Mouse (Mus musculus) ES-CJ7 (cell line): Measurements from ENCODE around the gene Kazald1.

Experiments used
- DNase-seq: peaks from one replicate; pipeline ENCODE4 v3.0.0; 2011; ENCODE audit warnings: low read depth, low spot score

Gene Kazald1

GRCm38 (mm10) chr19:45048644-45049365, 26.2 kb upstream of the Kazald1 start:
- DNase-seq, result no peak

DNA sequence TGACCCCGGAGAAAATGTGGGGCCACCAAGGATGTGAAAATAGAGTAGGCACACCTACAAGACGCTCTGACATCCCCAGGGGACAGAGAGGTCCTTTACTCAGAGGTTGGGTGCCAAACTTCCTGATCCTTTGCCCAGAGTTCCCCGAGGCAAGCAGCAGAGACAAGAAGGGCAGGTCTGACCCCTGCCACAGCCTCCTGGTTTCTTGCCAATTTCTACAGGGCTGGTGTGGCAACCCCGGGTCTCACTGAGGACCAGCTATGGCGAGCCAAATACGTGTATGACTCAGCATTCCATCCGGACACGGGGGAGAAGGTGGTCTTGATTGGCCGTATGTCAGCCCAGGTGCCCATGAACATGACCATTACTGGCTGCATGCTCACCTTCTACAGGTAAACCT, 25.5 kb upstream of the Kazald1 start:
- no peak for DNase-seq

DNA sequence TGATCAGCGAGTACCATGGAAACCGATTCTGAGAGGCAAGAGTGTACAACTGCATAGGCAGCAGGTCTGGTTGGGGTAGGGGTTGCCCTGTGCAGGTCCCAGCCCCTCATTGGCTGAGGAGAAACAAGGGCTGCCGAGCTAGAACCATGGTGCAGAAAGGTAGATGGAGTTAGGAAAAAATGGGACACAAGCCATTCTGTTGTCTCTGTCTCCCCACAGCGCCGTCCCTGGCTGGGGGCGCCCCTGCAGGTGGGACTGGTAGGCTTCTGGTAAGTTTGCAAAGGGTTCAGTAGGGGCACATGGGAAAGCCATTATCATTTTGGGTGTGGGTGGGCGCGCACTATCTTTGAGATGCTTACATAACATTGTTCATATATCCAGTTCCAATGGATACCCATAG, 21.6 kb upstream of the Kazald1 start:
- no peak for DNase-seq

DNA sequence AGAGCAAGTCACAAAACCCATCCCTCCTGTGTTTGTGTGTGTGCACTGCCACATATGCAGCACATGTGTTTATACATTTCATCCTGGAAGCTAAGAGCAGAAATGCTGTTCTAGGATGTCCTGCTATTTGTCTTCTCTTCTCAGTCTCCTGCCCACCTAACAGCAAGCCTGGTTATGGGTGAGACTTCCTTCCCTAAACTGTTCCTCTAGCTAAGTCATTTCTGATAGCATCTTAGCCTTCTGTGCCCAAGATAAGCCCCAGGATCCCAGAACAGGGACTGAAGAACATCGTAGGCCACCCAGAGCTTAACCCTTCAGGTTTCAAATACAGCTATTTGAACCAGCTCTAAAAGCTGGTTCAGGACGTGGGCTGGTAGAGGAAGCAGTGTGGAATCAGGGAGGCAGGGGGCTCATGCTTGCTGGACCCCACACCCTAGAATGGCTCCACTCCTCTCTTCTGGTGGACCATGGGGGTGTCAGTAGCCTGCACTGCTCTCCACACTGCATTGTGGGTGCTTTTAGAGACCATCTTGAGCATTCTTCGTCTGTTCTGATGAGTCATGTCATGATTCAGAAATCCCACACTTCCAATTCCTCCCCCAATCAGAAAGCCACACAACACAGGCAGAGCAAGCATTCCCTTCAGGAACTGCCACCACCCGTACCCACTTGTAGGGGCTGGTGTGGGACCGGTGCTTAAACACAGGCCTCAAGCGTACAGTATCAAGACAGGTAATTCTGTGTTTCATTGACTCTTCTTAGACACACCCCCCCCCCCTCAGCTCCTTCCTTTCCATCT, 19.9 kb upstream of the Kazald1 start:
- no peak for DNase-seq

GRCm38 (mm10) chr19:45056364-45056763, 18.7 kb upstream of the Kazald1 start:
- DNase-seq, result peak; percentile 63

- no peak for DNase-seq
These were observed 17.9 kb upstream of the Kazald1 start for GRCm38 (mm10) chr19:45056908-45057698.

DNA sequence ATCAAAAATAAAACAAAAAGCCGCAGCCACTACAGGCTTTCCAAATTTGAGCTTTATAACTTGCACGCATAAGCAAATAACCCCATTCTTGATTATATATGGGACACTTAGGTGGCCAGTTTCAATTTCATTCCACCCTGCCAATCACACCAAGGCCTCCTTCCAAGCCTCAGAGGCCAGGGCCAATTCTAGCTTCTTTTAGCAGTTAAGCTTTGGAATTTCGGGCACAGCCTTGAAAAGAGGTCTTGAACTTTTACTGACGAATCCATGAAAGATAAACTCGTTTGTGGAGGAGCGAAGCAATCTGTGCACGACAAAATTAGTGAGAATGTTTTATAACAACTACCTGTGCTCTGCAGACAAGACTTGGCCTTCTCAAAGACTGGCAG, 17.3 kb upstream of the Kazald1 start:
- DNase-seq, result no peak

DNA sequence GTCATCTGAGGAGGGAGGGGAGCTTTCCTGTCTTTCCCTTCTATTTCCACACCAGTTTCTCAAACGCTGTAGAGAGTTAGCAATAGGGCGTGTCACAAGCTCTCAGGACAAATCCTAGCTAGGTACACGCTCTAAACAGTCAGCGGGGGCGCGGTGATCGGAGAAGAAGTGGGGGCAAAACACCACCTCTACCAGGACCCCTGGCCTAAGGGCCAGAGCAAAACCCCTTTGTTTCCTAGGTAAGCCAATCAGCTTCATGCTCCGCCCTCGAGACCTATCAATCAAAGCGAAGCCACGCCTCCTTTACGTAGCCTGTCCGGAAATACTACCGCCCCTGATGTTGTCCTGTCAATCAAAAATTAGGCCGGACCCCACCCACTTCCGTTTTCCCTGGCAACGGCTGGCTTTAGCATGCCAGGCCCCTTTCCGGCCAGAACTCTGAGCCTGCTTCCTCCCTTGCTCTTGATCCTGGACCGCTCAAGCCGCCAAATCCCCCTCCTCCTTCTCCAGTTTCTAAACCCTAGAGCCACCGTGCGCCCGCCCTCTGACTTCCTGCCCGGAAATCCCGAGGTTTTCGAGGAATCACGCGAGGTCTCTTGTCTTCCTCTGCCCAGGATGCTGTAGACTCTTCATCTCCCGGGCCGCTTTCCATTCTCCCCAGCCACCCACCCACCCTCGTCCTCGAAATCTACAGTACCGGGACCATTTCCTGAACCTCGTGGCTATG, 16.8 kb upstream of the Kazald1 start:
- DNase-seq, result peak; percentile 97

DNA sequence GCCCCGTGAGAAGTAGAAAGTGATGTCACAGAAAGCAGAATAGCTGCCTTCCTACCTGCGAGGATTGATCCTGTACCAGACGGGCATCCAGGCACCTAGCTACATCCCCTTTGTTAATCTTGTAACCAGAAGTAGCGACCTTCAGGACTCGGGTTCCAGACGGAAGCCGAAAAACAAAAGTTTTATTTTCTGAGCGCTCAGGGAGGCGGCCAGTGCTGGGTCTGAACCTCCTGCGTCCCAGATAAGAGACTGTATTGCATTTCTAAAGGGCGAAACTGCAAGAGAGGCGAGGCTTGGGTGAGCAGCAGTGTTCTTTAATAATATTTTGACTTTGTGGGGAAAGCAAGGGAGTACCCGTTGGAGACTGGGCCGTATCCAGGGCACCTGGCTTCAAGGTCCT, 16.2 kb upstream of the Kazald1 start:
- no peak for DNase-seq

DNA sequence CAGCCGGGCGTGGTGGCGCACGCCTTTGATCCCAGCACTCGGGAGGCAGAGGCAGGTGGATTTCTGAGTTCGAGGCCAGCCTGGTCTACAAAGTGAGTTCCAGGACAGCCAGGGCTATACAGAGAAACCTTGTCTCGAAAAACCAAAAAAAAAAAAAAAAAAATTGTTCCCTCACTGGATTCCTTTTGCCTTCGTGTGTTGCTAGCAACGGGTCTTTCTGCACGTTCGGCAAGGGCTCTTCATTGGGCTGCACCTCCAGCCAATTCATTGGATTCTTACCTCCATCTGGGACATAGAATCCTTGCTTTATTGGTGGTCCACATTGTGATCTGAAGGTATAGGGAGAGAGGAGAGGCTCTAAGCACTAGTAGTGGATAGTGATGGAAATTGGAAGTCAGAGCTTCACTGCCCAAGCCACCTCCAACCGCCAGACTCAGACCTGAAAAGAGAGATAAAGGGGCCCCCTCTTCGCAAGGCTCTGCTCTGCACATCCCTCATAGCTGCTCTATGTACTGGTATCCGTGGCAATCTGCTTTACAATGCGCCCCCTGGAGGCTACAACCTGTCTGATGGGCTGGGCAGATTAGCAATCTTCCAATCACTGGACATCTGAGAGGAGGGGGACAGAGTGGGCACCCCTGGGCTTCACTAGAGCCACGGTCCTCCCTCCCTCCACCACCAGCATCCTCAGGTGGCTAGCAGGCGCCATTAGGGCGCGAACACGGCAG, 11.3 kb upstream of the Kazald1 start:
- DNase-seq, result peak; percentile 74

DNA sequence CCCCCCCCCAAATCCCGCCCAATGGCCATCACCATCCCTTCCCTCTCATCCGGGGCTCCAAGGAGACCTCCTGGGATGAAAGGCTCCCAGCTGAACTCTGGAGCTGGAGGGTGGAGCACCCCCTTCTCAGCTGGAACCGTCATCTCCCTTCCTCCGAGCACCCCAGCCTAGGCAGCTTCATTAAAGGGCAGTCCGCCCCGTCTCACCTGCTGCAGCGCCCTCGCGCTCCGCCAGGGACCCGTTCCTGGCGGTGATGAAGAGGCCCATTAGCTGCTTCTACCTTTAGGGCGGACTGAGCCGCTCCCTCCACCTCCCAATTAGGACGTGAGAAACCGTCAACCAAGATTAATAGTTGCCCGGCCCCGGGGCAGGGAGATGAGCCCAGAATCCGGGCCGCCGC, 9.8 kb upstream of the Kazald1 start:
- DNase-seq, result peak; percentile 49

GRCm38 (mm10) chr19:45067170-45067569, 7.9 kb upstream of the Kazald1 start:
- no peak for DNase-seq

DNA sequence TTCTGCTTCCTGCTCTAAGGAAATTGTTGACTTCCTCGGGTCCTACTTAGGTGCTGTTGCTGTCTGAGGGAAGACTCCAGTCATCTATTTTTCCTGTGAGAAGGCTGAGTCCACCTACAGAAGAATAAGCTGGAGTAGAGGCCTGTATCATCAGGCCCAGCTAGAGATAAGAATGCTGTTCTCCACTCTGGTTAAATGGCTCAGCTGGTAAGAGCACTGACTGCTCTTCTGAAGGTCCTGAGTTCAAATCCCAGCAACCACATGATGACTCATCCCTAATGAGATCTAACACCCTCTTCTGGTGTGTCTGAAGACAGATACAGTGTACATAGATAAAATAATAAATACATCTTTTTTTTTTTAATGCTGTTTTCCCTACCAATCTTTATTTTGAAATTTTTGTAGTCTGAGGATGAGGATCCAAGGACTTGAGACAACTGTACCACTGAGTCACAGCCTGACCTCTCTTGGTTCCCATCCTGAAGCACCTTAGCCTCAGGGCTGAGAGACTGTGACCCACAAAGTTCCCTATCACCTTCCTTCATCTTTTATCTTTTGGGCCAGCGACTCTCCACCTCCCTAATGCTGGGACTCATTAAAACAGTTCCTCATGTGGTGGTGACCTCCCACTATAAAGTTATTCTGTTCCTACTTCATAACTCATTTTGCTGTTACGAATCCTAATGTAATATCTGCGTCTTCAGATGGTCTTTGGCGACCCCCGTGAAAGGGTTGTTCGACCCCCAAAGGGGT, 7.1 kb upstream of the Kazald1 start:
- no peak for DNase-seq

GRCm38 (mm10) chr19:45073871-45074542, 1.0 kb upstream of the Kazald1 start:
- peak; percentile 93 for DNase-seq

- DNase-seq, result peak; percentile 31
These were observed 438 bp downstream of the Kazald1 start for GRCm38 (mm10) chr19:45075323-45076035.

GRCm38 (mm10) chr19:45076036-45076575, 1.1 kb downstream of the Kazald1 start:
- DNase-seq, result no peak

- DNase-seq, result peak; percentile 65
These were observed 1.8 kb downstream of the Kazald1 start for GRCm38 (mm10) chr19:45076586-45077510.
